Mouse (Mus musculus) heart, postnatal 0 days (tissue): ENCODE measurements around the gene Pip5kl1. TPM values are rescaled to one million over a fixed set of nuclear protein-coding genes. Genes with fewer than 3 reads are reported as not detected.
A peak's percentile ranks its signal among the peaks of the same experiment; 100 is the strongest.

Experiments used
- ATAC-seq: fragments of 200-750 bp; cut with Nextera tagmentation; 2 replicates; pipeline ENCODE4 v1.8.0; 2017; ENCODE audit warnings: low read depth, moderate number of reproducible peaks, moderate library complexity; ENCODE audit not compliant: insufficient read depth
- DNase-seq: peaks from one replicate; pipeline ENCODE4 v3.0.0-alpha.2; 2016; ENCODE audit warnings: low spot score
- H3K27ac ChIP-seq: fragments of 300-500 bp; sonication (generic); 2 replicates; pipeline ENCODE4 v1.5.1; 2014; ENCODE audit warnings: low read depth, mild to moderate bottlenecking
- H3K27me3 ChIP-seq: fragments of 300-500 bp; sonication (generic); 2 replicates; pipeline ENCODE4 v1.6.1; 2014; ENCODE audit warnings: low read length, mixed read lengths; ENCODE audit not compliant: control insufficient read depth, insufficient read depth
- H3K36me3 ChIP-seq: fragments of 300-500 bp; sonication (generic); replicated peaks from 2 replicates; pipeline ENCODE4 v1.6.1; 2014; ENCODE audit warnings: low read length, mixed read lengths; ENCODE audit not compliant: control insufficient read depth, insufficient read depth
- H3K4me1 ChIP-seq: fragments of 300-500 bp; sonication (generic); 2 replicates; pipeline ENCODE4 v1.6.1; 2014; ENCODE audit warnings: antibody characterized with exemption; ENCODE audit not compliant: control insufficient read depth, insufficient read depth
- H3K4me2 ChIP-seq: fragments of 300-500 bp; sonication (generic); 2 replicates; pipeline ENCODE4 v1.6.1; 2014; ENCODE audit warnings: low read depth, mild to moderate bottlenecking, low read length, moderate library complexity
- H3K4me3 ChIP-seq: fragments of 300-500 bp; sonication (generic); 2 replicates; pipeline ENCODE4 v1.5.1; 2014; ENCODE audit warnings: low read depth, low read length
- H3K9ac ChIP-seq: fragments of 300-500 bp; sonication (generic); replicated peaks from 2 replicates; pipeline ENCODE4 v1.6.1; 2014; ENCODE audit warnings: low read depth, low read length, mixed read lengths
- H3K9me3 ChIP-seq: fragments of 300-500 bp; sonication (generic); replicated peaks from 2 replicates; pipeline ENCODE4 v1.6.1; 2016; ENCODE audit warnings: low read length; ENCODE audit not compliant: control insufficient read depth
- CTCF ChIP-seq: IDR thresholded peaks from 2 replicates; pipeline ENCODE4 v1.5.1; 2016; ENCODE audit warnings: antibody characterized with exemption, control low read depth, low read depth
- EP300 ChIP-seq: IDR thresholded peaks from 2 replicates; pipeline ENCODE4 v1.6.1; 2016; ENCODE audit warnings: antibody characterized with exemption, low read depth
- WGBS: fragments of 180-500 bp; shearing (Covaris S2); extraction: QIAGEN DNeasy Blood & Tissue Kit; methylation state at CpG from one replicate; pipeline ENCODE4 v1.1.7; 2014; 5-methylcytosine and 5-hydroxymethylcytosine counted together
- polyA plus RNA-seq: library from polyadenylated mRNA; unstranded; fragments of >200 nt; fragmentation: Nextera tagmentation; extraction: Ambion mirVana; gene quantifications from 2 replicates; pipeline ENCODE4 v1.2.1, GENCODE M21; 2015
- total RNA-seq: library from RNA; depleted of rRNA; stranded (reverse); fragments of >200 nt; gene quantifications from 2 replicates; pipeline ENCODE4 v1.2.3, GENCODE M21; 2014; ENCODE audit warnings: low replicate concordance

Pip5kl1 gene
- total and polyA plus RNA-seq, 2 experiments from 2014 or later: not detected

DNA sequence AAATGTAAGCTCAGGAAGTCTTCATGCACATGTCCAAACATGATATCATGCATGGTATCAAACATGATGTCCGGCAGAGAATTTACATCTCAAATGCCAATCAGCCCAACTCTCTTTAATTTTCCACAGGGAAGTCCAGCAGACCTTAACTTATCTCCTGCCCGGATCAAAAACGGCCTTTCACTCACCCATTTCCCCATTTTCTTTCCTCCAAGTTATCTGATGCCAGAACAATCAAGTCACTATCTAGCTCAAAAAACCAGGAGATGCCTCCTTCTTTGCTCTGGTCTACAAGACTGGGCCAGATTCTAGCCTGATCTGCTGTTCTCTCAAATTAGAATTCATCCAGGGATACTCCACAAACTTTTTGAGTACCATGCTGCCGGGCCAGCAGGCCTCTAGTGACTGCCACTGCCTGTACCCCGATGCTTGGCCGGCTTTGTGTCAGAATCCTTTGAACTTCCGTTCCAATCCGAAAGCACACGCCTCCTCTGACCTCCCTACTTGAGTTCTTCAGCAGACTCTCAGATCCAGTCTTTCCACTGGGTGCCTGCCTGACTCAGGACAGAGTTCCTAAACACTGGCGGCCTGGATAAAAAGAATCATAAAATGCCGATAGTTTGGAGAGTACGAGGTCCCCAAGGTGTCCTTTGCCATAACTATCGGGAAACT lies 40.4 kb upstream of the Pip5kl1 start:
- Histone ChIP-seq H3K4me3 (peak overlapping the region; percentile 84), H3K4me1 (peaks cover 27% of the 10 kb centered on the region; the same call in 1 of the 2 replicates), H3K27ac (peak overlapping the region; percentile 91), H3K9ac (peak overlapping the region; percentile 69), H3K4me2 (peak overlapping the region; percentile 93), H3K9me3 (no peaks in the 10 kb centered on the region), H3K27me3 (no peaks in the 10 kb centered on the region), H3K36me3 (no peaks in the 10 kb centered on the region)
- TF ChIP-seq EP300 (0 out of 2 replicates have a peak, but pooled peaks have one; percentile 16), CTCF (no peak)
- 12% methylated on average over 13 of the region's 13 CpGs for WGBS
- ATAC-seq: no peak
- peak; percentile 71 for DNase-seq

DNA sequence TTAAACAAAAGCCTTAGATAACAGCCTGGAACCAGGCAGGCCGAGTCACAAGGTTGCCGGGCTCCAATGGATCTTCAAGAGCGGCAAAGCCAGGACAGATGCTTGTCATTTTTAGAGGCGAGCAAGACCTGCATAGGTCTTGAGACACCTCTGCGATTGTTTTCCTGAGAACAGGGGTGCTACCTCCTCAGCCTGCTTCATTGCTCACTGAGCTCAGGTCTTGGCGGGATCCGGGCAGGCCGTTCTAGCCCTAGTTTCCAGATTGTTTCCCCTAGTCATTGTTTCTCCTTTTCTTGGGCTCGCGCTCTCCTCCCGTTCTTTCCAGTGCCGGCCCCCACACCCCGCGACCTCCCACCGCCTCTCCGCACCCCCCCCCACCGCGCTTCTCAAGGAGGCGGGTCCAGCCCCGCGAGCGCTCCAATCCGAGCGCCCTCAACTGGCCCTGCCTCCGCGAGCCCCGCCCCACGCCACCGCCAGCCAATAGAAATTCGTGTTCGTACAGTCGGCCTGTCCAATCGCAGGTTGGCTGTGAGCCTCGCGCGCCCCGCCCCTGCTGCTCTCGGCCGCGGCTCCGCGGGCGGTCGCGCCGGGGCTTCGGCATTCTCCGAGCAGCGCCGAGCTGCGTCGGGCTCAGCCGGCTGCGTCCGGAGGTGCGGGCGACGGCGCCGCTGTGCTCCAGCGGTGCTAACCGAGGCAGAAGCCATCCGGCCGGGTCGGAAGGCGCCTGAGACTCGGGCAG lies 39.7 kb upstream of the Pip5kl1 start, which contains the start of gene Fam102a:
Gene Fam102a (plus strand): TSS at position 600 of the 739 bp plus-strand sequence.
- ATAC-seq (peak; percentile 90), DNase-seq (peak; percentile 95)
- H3K9me3 ChIP-seq: no peaks in the 10 kb centered on the region
- H3K4me2 ChIP-seq: peak within 1 kb of the TSS; percentile 93
- H3K4me3 ChIP-seq: peak within 1 kb of the TSS; percentile 84
- peak within 1 kb of the TSS; percentile 90 for H3K9ac ChIP-seq
- no peaks in the 10 kb centered on the region for H3K27me3 ChIP-seq
- H3K36me3 ChIP-seq: no peaks in the 10 kb centered on the region
- peak within 1 kb of the TSS; percentile 91 for H3K27ac ChIP-seq
- TF ChIP-seq EP300 (no peak), CTCF (no peak)
- WGBS: 1% methylated on average over 65 of the region's 67 CpGs
- H3K4me1 ChIP-seq: peaks cover 34% of the 10 kb centered on the region; the same call in 1 of the 2 replicates

DNA sequence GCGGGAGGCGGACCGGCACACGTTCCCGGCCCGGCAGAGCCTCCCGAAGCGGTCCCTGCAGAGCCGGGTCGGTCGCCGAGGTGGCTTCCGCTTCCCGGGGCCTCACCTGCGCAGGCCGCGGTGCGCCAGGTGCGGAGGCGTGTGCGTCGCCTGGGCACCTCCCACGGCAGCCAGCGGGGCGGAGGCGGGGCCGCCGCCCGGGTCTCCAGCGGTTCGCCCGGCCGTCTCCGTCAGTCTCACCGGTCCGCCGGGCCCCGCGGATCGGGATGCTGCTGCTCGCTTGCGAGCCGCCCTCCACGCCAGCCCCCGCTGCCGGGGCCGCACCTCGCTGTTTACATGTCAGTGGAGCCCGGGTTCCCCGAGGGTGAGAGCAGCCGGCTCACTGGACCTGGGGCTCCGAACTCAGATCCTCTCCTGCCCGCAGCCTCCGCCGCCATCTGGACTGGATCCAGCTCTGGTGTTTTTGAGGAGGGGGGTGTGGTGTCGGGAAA lies 39.1 kb upstream of the Pip5kl1 start:
- ATAC-seq (peak; percentile 7; the same call in 1 of the 2 replicates), DNase-seq (no peak)
- Histone ChIP-seq H3K4me2 (peak overlapping the region; percentile 93), H3K4me3 (peak overlapping the region; percentile 84), H3K27ac (peak overlapping the region; percentile 91), H3K27me3 (no peaks in the 10 kb centered on the region), H3K9me3 (no peaks in the 10 kb centered on the region), H3K4me1 (peaks cover 35% of the 10 kb centered on the region; the same call in 1 of the 2 replicates), H3K36me3 (no peaks in the 10 kb centered on the region), H3K9ac (peak overlapping the region; percentile 90)
- TF ChIP-seq EP300 (no peak), CTCF (no peak)
- WGBS: under 1% methylated on average over 31 of the region's 56 CpGs

DNA sequence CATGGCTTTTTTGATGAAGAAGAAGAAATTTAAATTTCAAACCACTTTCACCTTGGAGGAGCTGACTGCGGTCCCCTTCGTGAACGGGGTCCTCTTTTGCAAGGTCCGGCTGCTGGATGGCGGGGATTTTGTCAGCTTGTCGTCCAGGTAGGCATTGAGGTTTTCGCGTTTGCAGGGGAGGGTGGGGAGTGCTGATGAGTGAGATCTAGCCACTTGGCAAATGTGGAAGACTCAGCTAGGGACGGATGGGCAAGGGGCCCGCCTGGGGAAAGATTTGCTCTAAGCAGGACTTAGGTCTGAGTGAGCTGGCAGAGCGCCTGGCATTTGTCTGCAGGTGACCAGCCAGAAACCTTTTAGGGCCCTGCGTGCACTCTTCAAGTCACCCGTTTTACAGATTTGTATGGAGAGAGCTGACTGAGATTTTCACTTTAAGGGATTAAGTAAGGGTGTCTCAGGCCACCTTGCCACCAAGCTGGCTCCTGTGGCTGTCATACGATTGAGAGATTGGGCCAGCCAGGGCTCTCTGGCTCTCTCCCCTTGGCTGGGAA lies 38.4 kb upstream of the Pip5kl1 start:
- Histone ChIP-seq H3K4me1 (peaks cover 35% of the 10 kb centered on the region; the same call in 1 of the 2 replicates), H3K4me2 (peak overlapping the region; percentile 93), H3K9ac (peak overlapping the region; percentile 90), H3K9me3 (no peaks in the 10 kb centered on the region), H3K36me3 (no peaks in the 10 kb centered on the region), H3K4me3 (peak overlapping the region; percentile 84), H3K27ac (peak overlapping the region; percentile 91), H3K27me3 (no peaks in the 10 kb centered on the region)
- 5% methylated on average over 14 of the region's 14 CpGs for WGBS
- no peak for TF ChIP-seq EP300
- no peak for TF ChIP-seq CTCF
- no peak for ATAC-seq
- no peak for DNase-seq

DNA sequence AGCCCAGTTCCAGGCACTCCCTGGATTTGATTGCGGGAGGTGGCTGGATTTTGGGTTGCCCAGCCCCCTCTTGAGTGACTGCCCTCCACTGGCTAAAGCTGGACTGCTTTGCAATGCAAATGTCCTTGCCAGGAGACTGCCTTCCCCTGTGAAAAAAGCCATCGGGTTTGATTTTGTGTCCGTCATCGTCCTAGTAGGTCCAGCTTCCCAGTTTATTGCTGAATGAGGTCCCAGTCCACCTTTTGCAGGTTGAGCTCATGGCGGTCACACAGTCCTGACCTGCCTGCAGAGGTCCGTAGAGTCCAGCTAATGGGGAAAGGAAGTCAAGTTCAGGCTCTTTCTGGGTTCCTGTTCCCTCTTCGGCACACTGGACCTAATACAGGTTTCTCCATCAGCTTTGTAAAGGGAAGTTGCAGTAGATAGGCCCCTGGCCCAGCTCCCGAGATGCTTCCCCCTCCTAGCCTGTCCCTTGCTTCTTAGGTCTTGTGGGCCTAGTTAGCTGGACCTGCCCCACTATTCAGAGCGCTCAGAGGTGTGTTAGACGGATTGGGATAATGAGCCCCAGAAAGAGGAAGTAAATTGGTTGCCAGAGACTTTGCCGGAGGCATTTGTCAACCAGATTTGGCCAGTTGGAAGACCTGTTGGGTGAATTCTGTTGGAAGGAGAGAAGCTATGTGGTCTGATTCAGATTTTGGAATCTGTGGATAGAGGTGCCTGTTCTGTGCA lies 37.8 kb upstream of the Pip5kl1 start:
- no peak for ATAC-seq
- TF ChIP-seq EP300 (no peak), CTCF (peak; percentile 33; the same call in 1 of the 2 replicates)

More for the DNA sequence above, 37.8 kb upstream of the Pip5kl1 start:
- Histone ChIP-seq H3K27ac (peak overlapping the region; percentile 91), H3K4me3 (peak overlapping the region; percentile 84), H3K9me3 (no peaks in the 10 kb centered on the region), H3K4me1 (peaks cover 35% of the 10 kb centered on the region; the same call in 1 of the 2 replicates), H3K9ac (peak overlapping the region; percentile 90), H3K36me3 (no peaks in the 10 kb centered on the region), H3K27me3 (no peaks in the 10 kb centered on the region), H3K4me2 (peak overlapping the region; percentile 93)
- 4% methylated on average over 11 of the region's 11 CpGs for WGBS
- DNase-seq: peak; percentile 57
